29 mouse cellular contexts compared by ENCODE assay signal in genomic region chr9:114504816-114505215, GRCm38 (mm10). TPM values are rescaled to one million over a fixed set of nuclear protein-coding genes. Genes with fewer than 3 reads are reported as not detected.
A peak's percentile ranks its signal among the peaks of the same experiment; 100 is the strongest.
DNase-seq lines count a peak whose midpoint lies in the region; ATAC-seq and TF ChIP-seq lines count a peak whose summit lies in the region.
"Had no signal": no experiment of that assay in that cellular context is flagged by ENCODE, and none has a peak within 500 bp of the region (broad histone marks: within the 10 kb centered on the region; RNA-seq: fewer than 3 reads in every experiment).

Gene Ccr4, minus strand, starts transcription at chr9:114504916.

- no peak for TF ChIP-seq POLR2A in thymus, adult 2 months (IDR thresholded peaks at IDR 0.05; ENCODE audit: control insufficient read depth, extremely low read depth, insufficient read depth, low read length, poor library complexity)

- no peaks in the 10 kb centered on the region for H3K36me3 ChIP-seq in embryonic facial prominence, embryonic 14.5 days (ENCODE audit: control insufficient read depth, insufficient read depth, low read length)
- peaks cover 43% of the 10 kb centered on the region for H3K36me3 ChIP-seq in embryonic facial prominence, embryonic 10.5 days (replicated peaks)
- H3K36me3 ChIP-seq in thymus, adult 2 months (ENCODE audit: control insufficient read depth, insufficient read depth, low read length) = no peaks in the 10 kb centered on the region
- H3K36me3 ChIP-seq: embryonic facial prominence, embryonic 15.5 days; G1E had no signal

- TF ChIP-seq CTCF in thymus, adult 2 months (IDR thresholded peaks at IDR 0.05; ENCODE audit: borderline replicate concordance, control insufficient read depth, extremely low read depth, insufficient read depth, low read length, poor library complexity) = no peak

- peak within 1 kb of the TSS; percentile 8; the same call in 1 of the 2 replicates for H3K9ac ChIP-seq in embryonic facial prominence, embryonic 14.5 days (ENCODE audit: low read depth, low read length)
- H3K9ac ChIP-seq: embryonic facial prominence, embryonic 12.5 days; embryonic facial prominence, embryonic 15.5 days; forebrain, embryonic 12.5 days had no signal

- no peak for ATAC-seq in embryonic facial prominence, embryonic 14.5 days (ENCODE audit: low read depth)
- no peak for ATAC-seq in CD4-positive, CD25-positive, alpha-beta regulatory T cell, adult 4 months
- ATAC-seq in activated CD4-positive, CD25-positive, alpha-beta regulatory T cell, adult 4 months = no peak
- ATAC-seq: forebrain, embryonic 14.5 days; forebrain, embryonic 16.5 days; Patski had no signal

- no peaks in the 10 kb centered on the region for H3K27me3 ChIP-seq in embryonic facial prominence, embryonic 14.5 days (replicated peaks; ENCODE audit: control insufficient read depth, insufficient read depth, low read length)
- H3K27me3 ChIP-seq in embryonic facial prominence, embryonic 10.5 days (replicated peaks; ENCODE audit: low read depth, poor library complexity, severe bottlenecking) = no peaks in the 10 kb centered on the region
- H3K27me3 ChIP-seq in thymus, adult 2 months (ENCODE audit: control insufficient read depth, insufficient read depth, low read length) = no peaks in the 10 kb centered on the region
- H3K27me3 ChIP-seq: embryonic facial prominence, embryonic 12.5 days; forebrain, embryonic 12.5 days; Patski had no signal

- 82% methylated on average over 9 of the region's 9 CpGs for WGBS in embryonic facial prominence, embryonic 14.5 days
- WGBS in embryonic facial prominence, embryonic 10.5 days = 91% methylated on average over 9 of the region's 9 CpGs
- WGBS in thymus, adult 2 months = 94% methylated on average over 9 of the region's 9 CpGs

- DNase-seq in embryonic facial prominence, embryonic 14.5 days (ENCODE audit: low spot score) = no peak
- DNase-seq in embryonic facial prominence, embryonic 10.5 days (ENCODE audit: low spot score) = no peak
- no peak for DNase-seq in thymus, adult 2 months
- DNase-seq in thymus, postnatal 10 days (ENCODE audit: low spot score in 2 of 2) = no peak
- no peak for DNase-seq in frontal cortex, postnatal 25 days (ENCODE audit: low spot score in 2 of 2)
- no peak for DNase-seq in kidney, adult 9 months
- DNase-seq: adrenal gland, adult 2 months; adrenal gland, postnatal 10 days; adrenal gland, postnatal 25 days; B cell, adult 2 months; cerebellum, adult 11 months; cerebellum, adult 18-20 months; cerebellum, adult 8-10 months; cerebellum, adult 9-11 months; cerebellum, postnatal 14 days; cerebellum, postnatal 36 days; embryo, embryonic 11 days had no signal

- no peak within 1 kb of the TSS for H3K4me2 ChIP-seq in embryonic facial prominence, embryonic 14.5 days (ENCODE audit: low read depth, low read length)
- H3K4me2 ChIP-seq: embryonic facial prominence, embryonic 12.5 days; embryonic facial prominence, embryonic 15.5 days; forebrain, embryonic 12.5 days had no signal

- no peaks in the 10 kb centered on the region for H3K9me3 ChIP-seq in embryonic facial prominence, embryonic 14.5 days (ENCODE audit: control insufficient read depth, low read length)
- peaks cover 5% of the 10 kb centered on the region; the same call in 1 of the 2 replicates for H3K9me3 ChIP-seq in embryonic facial prominence, embryonic 10.5 days
- H3K9me3 ChIP-seq: embryonic facial prominence, embryonic 12.5 days; embryonic facial prominence, embryonic 15.5 days; forebrain, embryonic 12.5 days; G1E had no signal

- no peaks in the 10 kb centered on the region for H3K4me1 ChIP-seq in embryonic facial prominence, embryonic 14.5 days (ENCODE audit: control insufficient read depth, insufficient read depth, low read length)
- no peaks in the 10 kb centered on the region for H3K4me1 ChIP-seq in embryonic facial prominence, embryonic 10.5 days
- H3K4me1 ChIP-seq in thymus, adult 2 months (replicated peaks; ENCODE audit: control insufficient read depth, insufficient read depth, low read length) = peaks cover 11% of the 10 kb centered on the region
- H3K4me1 ChIP-seq: embryonic facial prominence, embryonic 12.5 days; forebrain, embryonic 12.5 days had no signal

- H3K27ac ChIP-seq in embryonic facial prominence, embryonic 14.5 days (replicated peaks; ENCODE audit: low read depth, low read length) = no peak within 1 kb of the TSS
- H3K27ac ChIP-seq in embryonic facial prominence, embryonic 10.5 days (replicated peaks) = no peak within 1 kb of the TSS
- no peak within 1 kb of the TSS for H3K27ac ChIP-seq in thymus, adult 2 months (ENCODE audit: control insufficient read depth, insufficient read depth, low read length)
- H3K27ac ChIP-seq: embryonic facial prominence, embryonic 12.5 days; embryonic facial prominence, embryonic 15.5 days; forebrain, embryonic 10.5 days; forebrain, embryonic 12.5 days had no signal

- H3K4me3 ChIP-seq in embryonic facial prominence, embryonic 14.5 days (ENCODE audit: low read depth, low read length) = no peak within 1 kb of the TSS
- H3K4me3 ChIP-seq in embryonic facial prominence, embryonic 10.5 days = no peak within 1 kb of the TSS
- no peak within 1 kb of the TSS for H3K4me3 ChIP-seq in thymus, adult 2 months (ENCODE audit: control insufficient read depth, insufficient read depth, low read length)
- H3K4me3 ChIP-seq: embryonic facial prominence, embryonic 12.5 days; embryonic facial prominence, embryonic 15.5 days; erythroblast, embryonic 14.5 days; forebrain, embryonic 10.5 days; forebrain, embryonic 12.5 days had no signal

RNA-seq across cellular contexts. Expression of gene Ccr4, which starts in this region (rescaled TPM):
- 0.75 and 1.1 TPM in 2 replicates for polyA plus RNA-seq in embryonic facial prominence, embryonic 14.5 days (2014; fragmentation: Nextera tagmentation; extraction: Ambion mirVana)
- 0.10 TPM in 1 of 2 replicates, not detected in the other for polyA plus RNA-seq in embryonic facial prominence, embryonic 10.5 days (2016; fragmentation: Nextera tagmentation; extraction: Ambion mirVana)
- 88.6 and 94.5 TPM in 2 replicates for polyA plus RNA-seq in thymus, adult 2 months (2012; rRNA removed)
- polyA plus RNA-seq in CD4-positive, CD25-positive, alpha-beta regulatory T cell, adult 4 months (2017; shearing (Covaris generic)) = 10 to 100 TPM; 27.8 to 29.8 TPM
- polyA plus RNA-seq in activated CD4-positive, CD25-positive, alpha-beta regulatory T cell, adult 4 months (2017; shearing (Covaris generic)) = 10 to 100 TPM; 33.0 to 42.8 TPM
- polyA plus RNA-seq: adrenal gland, adult 2 months; brain, embryonic 14.5 days; embryonic facial prominence, embryonic 12.5 days; erythroblast, embryonic 14.5 days; forebrain, embryonic 10.5 days; forebrain, embryonic 12.5 days; forebrain, embryonic 14.5 days; forebrain, embryonic 16.5 days; G1E; Patski had no signal

Comparison
In these comparisons a context has a peak if more than half of its experiments do, and no peak if none do; other contexts are left out.
1. RNA of gene Ccr4 (polyA plus RNA-seq): 88.6 to 94.5 TPM in thymus, adult 2 months, 33.0 to 42.8 TPM in activated CD4-positive, CD25-positive, alpha-beta regulatory T cell, adult 4 months and 27.8 to 29.8 TPM in CD4-positive, CD25-positive, alpha-beta regulatory T cell, adult 4 months; 0.75 to 1.1 TPM in embryonic facial prominence, embryonic 14.5 days and 0.10 TPM in embryonic facial prominence, embryonic 10.5 days; every median in the first group is over 10 times any median in the second.